Mouse (Mus musculus) gastrocnemius, postnatal 25 days (tissue): Measurements from ENCODE around the gene Ttc23. TPM values are rescaled to one million over a fixed set of nuclear protein-coding genes. Genes with fewer than 3 reads are reported as not detected.
A peak's percentile ranks its signal among the peaks of the same experiment; 100 is the strongest.

ENCODE experiments used
- DNase-seq: peaks from one replicate; pipeline ENCODE4 v3.0.0; 2022
- total RNA-seq, 2 experiments: library from RNA; stranded (reverse); gene quantifications; 1 replicate in 1 of 2; 2 replicates in 1 of 2; pipeline ENCODE4 v1.2.3; 2021

Gene Ttc23
- total RNA-seq, 2 experiments from 2014 or later, result 17.1 to 21.7 TPM

DNA sequence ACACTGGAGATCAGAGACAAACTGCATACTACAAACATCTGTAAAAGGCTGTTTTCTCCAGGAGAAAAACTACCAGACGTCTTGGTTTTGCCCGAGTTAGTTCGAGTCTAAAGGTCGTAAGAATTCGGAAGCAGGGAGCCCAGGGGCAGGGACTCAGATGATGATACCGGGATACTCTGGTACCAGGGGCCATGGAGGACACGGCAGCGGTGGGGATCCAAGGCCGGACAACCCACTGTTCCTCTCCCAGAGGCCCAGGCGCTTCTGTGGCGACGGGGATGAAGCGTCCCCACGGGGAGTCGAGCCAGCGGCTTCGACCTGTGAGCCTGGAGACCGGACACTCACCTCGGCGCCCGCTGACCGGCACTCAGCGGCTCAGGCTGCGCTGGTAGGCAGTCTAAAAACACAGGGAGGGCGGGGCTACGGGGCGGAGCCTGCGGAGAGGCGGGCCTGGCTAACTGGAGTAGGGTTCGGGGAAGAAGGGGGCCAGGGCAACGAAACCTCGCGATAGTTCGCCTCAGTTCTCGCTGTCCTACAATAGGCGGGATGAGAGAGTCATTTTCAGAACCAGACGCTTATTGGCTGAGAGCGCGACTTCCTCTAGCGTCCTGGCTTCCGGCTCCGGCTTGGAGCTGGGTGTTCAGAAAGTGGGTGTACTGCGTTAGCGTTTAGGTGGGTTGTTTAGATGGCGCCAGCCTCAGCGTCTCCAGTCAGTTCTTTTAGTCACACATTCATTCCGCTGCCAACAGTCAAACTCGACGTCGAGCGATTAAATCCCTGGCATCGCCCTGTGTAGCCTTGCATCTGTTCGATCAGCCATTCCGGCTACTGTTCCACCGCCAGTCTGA is 2.2 kb upstream of the Ttc23 start, which contains the start of gene Lrrc28:
Gene Lrrc28, minus strand, starts transcription at position 436 of the 848 bp plus-strand sequence.
- DNase-seq, result peak; percentile 99

DNA sequence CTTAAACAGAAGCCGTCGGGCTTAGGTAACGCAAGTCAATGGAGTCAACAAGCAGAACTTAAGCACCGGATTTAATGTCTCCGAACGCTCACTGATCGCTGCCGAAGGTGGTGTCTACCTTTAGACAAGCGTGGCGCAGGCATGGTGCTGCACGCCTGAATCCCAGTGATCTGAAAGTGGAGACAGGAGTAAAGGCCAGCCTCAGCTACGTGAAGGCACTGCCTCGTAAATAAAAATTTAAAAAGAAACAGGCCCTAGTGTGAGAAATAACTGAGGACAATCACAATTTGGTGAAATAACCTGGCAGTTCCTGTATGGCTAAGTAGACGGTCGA is 1.6 kb upstream of the Ttc23 start:
- no peak for DNase-seq

DNA sequence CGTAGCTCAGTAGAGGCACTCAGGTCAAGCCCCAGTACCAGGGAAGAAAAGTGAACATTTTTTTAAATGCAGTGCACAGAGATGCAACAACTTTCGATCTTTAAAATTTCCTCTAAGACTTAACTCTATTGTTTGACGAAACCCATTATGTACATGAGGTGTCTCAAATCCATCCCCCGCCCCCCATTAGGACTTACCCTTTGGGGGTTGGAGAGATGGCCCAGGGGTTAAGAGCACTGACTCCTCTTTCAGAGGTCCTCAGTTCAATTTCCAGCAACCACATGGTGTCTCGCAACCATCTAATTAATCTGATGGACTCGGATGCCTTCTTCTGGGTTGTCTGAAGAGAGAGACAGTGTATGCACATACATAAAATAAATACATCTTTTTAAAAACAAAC is 1.1 kb upstream of the Ttc23 start:
- DNase-seq, result no peak

DNA sequence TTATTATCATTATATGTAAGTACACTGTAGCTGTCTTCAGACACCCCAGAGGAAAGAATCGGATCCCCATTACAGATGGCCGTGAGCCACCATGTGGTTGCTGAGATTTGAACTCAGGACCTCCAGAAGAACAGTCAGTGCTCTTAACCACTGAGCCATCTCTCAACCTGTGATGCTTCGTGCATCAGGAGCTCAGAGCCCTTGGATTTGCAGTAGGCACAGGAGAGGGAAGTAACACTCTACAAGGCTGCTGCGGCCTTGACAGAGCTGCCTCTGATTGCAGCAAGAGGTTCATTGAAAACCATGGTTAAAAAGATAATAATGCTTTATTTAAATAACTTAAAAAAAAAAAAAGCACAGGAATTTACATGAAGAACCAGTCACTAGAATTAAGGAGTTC is 1.2 kb downstream of the Ttc23 start:
- DNase-seq, result no peak

DNA sequence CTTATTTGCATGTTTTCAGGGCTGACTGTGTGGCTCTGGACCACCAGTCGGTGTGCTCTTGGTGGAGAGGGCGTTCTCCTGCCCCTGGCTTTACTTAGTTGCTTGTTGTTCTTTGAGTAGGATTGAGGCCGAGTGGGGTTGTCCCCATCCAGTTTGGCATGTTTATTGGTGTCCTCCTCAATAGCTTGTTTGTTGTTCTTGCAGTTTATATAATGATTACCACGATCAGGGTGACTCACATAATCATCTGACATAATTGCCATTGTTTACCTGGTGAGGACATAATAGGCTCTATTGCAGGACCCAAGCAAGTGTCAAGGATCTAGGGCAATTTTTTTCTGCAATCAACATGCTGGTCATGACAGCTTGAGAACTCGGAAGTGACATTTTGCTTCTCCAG is 5.0 kb downstream of the Ttc23 start:
- no peak for DNase-seq

DNA sequence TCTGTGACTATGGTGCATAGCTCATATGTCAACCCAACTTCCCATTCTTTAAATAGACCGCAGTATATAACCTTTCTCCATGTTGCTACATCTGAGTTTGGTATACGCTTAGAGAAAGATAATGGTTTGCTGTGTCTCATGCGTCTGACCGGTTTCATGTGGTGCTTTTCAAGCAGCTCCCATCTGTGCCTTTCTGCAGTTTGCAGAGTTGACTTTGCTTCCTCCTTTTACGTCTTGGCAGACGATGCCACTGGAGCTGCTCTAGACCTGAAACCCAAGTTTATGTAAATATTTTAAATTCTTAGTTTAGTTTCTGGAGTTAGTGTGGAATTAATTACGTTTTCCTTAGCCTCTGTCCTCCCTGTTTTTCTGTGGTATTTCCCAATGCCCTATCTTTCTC is 7.5 kb downstream of the Ttc23 start:
- DNase-seq, result no peak

DNA sequence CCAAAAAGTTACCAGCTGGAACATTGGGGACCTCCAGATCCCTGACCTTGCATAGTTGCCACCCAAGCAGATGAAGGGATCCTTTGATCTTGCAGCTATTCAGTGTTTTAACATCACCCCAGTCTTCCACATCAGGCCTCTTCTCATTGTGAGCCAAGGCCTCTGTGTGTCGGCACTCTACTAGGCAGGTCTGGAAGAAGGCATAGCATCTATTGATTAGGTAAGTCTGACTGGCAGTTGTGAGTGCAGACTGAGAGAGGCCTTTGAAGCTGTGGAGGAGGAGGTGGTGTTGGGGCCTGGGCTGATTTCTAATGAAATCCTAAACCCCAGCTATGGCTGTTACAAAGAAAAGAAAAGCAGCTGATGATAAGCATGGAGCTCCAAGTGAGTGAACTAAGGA is 8.0 kb downstream of the Ttc23 start:
- no peak for DNase-seq

DNA sequence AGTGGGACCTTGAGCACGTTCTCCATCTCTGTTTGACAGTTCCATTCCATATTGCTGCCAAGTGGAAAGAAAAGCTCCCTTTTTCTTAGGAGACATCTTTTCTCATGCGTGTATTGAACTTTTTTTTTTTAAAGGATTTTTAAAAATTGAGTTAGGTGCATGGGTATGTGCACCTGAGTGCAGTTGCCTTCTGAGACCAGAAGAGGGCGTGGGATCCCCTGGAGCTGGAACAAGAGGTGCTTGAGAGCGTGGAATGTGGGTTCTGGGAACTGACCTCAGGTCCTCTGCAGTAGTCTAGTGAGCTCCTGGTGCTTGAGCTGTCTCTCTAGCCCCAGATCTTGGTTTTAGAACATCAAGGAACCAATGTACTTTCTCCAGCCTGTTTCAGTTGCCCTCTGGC is 10.9 kb downstream of the Ttc23 start:
- no peak for DNase-seq

DNA sequence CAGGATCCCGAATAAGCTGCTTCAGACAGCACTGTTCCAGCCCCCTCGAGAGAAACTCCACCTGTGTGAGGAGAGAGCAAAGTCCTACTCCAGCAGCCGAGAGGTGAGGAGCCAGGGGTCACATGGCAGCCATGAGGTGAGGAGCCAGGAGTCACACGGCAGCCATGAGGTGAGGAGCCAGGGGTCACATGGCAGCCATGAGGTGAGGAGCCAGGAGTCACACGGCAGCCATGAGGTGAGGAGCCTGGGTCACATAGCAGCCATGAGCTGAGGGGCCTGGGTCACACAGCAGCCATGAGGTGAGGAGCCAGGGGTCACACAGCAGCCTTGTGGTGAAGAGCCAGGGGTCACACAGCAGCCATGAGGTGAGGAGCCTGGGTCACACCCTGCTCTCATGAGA is 15.2 kb downstream of the Ttc23 start:
- DNase-seq, result no peak

DNA sequence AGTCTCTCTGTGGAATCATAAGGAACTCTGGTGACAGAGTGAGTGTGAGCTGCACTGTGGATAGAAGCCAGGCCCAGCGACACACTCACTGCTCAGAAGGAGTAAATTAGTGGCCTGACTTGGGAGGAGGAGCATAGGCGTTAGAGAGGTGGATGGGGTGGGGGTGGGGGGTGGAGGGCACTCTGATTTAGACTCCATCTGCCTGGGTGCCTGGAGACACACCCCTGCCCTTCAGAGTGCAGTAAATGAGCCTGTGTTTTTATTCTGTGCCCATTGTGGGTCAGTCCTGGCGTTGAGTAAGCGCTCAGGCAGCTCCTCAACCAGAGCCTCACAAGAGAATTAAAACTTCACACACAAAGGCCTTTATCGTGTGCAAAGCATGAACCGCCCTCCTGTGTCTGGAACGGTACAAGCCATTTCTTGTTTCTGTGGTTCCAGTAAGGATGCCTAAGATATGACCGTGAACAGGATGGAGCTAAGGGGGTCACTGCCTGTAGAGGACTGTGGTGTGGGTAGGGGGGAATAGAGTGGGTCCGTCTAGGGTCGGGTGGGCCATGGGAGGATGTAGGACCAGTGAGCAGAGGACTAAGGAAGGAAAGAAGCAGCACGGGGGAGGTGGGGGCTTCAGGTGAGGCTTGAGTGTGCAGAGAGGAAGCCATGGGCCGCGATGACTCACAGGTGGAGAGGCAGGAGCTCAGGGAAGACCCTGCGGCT is 16.9 kb downstream of the Ttc23 start:
- DNase-seq, result no peak

DNA sequence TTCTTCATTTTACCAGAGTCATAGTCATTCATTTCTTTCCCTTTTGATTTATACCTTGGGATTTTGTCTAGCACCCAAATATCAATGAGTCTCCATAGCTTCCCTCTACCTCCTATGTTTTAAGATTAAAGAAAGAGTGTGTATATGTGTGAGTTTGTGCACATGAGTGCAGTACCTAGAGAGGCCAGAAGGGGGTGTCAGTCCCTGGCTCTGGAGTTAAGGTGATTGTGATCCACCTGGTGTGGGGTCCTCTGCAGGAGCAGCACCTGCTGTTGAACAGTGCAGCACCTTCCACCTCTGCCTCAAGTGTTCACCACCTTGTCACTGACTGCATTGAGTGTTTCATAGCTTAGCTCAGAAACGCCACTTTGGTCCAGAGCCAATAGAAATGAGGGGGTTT is 23.8 kb downstream of the Ttc23 start:
- no peak for DNase-seq

DNA sequence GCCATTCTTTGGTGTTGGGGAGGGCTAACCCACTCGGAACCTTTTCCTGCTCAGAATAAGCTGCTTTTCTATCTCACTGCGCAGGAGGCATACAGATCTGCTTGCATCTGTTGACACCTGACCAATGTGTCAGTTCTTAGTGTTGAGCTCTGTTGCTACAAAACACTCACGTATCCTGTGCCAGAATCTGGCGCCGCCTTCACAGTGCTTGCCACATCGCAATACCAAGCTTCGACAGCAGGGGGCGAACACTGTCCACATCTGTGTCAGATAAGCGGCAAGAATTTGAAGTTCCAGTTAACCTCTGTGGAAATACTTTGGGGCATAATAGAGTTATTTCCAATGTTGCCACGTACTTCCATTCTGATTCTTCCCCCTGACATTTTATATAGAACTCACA is 25.4 kb downstream of the Ttc23 start:
- peak; percentile 88 for DNase-seq

DNA sequence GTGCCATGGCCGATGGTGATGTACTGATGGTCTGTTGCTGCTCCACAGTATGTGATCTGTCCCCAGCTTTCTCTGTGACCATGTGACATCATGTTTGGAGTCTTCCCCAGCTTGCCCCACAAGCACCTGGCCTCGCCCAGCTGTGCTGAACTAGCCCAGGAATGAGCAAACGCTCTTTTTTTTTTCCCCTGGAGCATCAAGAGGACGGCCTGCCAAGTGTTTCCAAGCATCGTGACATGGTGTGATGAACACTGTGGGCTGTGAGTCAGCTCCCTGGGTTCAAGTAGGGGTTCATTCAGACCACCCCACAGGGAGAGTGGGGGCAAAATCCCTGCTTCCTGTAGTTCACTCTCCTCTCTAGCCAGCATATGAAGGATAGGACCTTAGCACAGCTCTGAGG is 26.4 kb downstream of the Ttc23 start:
- DNase-seq, result peak; percentile 8

DNA sequence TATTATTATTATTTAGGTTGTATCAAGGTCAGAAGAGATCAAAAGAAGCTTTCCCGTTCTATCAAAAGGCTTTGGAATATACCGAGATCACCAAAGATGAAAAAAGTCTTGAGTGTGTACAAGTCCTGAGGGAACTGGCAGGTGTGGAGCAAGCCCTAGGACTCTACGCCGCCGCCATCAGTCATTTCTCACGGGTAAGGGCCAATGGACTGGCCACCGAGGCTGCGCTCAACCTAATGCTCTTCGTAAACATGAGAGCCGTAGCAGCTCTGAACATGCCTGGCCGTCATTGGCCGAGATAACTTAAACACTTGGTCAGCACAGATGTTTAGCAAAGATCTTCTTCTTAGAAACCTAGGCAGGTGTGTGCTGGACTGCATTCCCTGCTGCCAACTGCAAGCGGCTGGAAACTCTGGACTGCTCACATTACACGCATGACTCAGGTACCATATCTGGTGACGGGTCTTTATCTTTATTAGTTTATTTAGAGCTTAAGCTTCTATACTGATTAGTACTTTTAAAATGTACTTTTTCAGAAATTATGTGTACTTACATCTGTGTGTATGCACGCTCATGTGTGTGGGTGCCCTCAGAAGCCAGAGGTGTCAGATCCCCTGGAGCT is 31.8 kb downstream of the Ttc23 start:
- DNase-seq, result no peak

DNA sequence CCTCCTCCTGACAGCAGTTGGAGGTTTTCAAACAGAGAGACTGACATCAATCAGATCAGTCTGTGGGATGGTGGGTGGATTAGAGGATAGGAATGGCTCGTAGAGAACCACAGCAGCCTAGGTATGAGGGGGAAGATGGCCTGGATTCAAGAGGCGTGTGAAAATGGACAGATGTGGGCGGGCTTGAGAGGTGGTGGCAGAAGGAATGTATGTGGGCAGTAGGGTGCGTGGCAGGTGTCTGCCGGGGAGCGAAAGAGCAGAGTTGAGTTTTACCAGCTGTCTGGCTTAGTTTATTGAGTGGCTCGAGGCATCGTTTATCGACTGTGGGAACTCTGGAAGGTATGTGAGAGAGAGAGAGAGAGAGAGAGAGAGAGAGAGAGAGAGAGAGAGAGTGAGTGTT is 33.9 kb downstream of the Ttc23 start:
- DNase-seq, result no peak

DNA sequence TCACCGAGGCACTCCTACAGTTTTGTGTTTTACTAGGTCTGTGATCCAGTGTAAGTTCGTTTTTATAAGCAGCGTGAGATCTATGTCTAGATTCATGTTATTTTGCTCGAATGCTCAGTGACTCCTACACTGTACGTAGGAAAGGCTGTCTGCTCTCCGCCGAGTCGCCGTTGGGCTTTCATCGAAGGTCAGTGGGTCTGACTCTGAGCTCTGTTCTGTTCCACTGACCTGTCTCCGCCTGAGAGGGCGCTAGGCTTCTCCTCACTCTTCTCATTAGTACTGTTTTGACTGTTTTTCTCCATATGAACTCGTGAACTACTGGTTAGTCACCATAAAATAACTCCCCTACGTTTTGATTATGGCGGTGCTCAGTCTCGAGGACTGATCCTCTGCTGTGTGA is 35.8 kb downstream of the Ttc23 start:
- no peak for DNase-seq

DNA sequence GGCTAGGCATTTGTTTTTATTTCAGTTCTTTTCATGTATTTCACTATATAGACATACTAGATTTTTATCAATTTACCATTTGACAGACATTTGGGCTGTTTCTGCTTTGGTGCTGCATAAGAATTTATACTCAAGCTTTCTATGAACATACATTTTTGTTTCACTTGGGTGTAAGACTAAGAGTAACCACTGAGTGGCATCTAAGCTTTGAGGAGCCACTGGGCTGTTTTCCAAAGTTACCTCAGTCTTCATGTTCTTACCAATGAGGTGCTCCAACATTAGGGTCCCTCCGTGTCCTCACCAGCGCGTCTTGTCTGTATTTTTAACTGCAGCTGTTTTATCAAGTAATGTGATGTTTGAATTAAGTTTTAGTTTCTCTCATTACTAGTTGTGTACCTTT is 39.3 kb downstream of the Ttc23 start:
- no peak for DNase-seq

DNA sequence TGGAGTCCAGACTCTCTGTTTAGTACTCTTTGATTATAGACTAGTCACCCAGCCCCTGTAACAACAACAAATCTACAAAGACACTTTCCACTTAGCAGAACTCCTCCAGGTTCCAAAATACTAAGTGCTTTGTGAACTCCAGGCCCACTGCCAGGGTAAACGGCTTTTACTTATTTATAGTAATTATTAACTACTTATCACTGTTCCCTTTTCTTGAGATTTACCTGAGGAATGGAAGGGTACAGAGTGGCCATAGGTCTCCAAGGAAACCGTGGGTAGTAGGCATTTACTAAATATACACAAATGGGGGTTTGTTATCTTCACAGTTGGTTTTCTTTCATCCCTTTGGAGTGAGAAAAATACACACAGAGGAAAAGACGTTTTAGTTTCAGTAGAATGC is 41.1 kb downstream of the Ttc23 start:
- no peak for DNase-seq

DNA sequence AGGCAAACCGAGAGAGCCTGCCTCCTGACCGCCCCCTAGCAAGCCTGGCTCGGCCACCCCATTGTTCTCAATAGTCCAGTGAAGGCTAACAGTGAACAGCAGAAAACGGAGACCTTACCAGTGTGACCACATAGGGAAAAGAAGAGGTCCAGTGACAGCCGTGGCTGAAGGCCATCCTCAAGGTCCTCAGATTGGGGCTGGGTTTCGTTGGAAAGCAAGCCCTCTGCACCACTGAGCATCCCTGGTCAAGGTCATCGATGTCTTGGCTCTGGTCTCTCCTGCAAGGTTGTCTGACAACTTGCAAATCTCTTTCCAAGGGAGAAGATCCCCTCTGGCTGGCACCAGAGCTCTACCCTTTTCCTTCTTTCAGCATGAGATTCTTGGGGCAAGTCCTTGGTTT is 42.6 kb downstream of the Ttc23 start:
- DNase-seq, result no peak

DNA sequence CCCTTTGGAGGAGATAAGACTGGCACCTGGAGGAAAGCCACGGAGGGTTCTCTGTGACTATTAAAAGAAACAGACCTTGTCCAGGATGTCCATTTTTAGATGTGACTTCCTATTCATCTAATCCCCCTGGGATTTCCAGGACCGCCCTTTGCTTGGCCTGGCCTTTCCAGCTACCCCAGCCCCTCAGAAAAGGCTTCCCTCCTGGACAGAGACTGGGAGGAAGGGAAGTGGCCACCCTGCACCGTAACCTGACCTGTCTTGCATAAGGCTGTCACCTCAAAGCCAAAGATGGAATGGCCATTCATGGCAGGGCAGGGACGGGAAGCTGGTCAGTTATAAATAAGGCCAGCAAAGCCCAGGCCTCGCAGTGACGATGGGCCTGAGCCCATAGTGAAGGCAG is 43.8 kb downstream of the Ttc23 start:
- peak; percentile 71 for DNase-seq

DNA sequence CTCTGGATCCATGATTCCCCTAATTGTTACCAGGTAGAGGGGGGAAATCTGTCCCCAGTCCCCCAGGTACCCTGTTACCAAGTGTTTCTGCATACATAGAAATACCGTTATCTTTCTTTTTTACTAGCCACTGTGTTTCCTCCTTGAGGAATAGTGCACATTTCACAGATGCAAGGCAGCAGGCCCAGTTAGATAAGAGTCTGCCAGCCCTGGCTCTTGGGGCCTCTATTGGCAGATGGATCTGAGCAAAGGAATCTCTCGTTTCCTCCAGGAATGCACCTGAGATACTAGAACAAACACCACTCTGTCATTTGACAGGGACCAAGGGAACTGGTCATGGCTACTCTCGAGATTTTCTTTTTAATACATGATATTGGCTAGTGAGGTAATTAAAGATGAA is 44.9 kb downstream of the Ttc23 start:
- DNase-seq, result no peak

DNA sequence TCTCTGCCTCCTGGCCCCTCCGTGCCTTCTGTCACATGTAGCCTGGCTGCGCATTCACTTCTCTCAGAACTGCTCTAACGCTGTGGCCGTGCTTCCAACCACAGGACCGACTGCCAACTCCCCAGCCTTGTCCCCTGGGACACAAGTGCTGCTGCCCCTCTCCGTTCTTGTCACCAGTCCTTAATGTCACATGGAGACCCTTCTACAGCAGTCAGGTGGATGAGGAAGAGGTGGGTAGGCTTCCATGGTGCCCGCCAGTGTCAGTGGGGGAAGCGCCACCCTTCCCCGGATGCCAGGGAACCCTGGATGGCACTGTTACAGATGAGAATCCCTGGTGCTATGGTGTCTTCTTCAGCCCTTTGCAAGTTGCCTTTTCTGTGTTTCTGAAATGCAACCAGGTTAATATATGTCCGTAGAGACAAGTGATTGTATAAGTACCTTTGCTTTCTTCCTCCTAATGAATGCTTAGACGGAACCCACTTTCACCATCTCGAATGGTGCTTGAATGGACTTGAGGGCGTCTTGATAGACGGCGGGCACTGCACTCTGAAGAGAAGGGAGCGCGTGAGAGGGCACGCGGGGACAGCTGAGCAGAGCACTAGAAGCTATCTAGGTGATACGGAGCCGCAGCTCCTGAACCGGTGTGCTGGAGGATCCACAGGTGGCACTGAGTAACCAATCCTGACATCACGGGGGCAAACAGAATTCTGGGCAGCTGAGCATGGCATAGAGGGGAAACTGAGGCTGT is 45.8 kb downstream of the Ttc23 start:
- no peak for DNase-seq

DNA sequence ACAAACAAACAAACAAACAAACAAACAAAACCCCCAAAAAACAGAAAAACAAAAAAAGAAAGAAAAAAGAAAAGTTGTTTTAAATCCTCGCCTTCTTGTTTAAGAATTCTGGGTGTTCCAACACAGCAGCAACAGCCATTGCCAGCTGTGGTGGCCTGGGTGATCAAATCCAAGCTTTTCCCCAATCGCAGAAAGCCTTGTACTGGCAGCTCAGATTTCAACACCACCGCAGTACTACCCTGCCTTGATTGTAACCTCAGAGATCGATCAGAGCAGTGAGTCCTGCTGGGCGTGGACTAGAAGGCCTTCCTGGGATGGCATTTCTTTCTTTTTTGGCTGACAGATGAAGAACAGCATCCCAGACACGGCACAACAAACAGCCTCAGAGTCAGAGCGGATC is 48.7 kb downstream of the Ttc23 start:
- no peak for DNase-seq
